Mouse (Mus musculus) intestine, embryonic 14.5 days (tissue): ENCODE measurements around the gene Vsig4. TPM values are rescaled to one million over a fixed set of nuclear protein-coding genes. Genes with fewer than 3 reads are reported as not detected.
"Not testable (repeated sequence)": the region's sequence is repeated elsewhere in the genome, so short reads cannot be mapped to it uniquely, and the experiment has no call there.

Experiments used
- ATAC-seq: fragments of 200-750 bp; cut with Nextera tagmentation; replicated peaks from 2 replicates; pipeline ENCODE4 v1.8.0; 2017; ENCODE audit warnings: low read depth, moderate number of reproducible peaks, moderate TSS enrichment, moderate library complexity; ENCODE audit not compliant: low FRiP score, low TSS enrichment
- DNase-seq: peaks from one replicate; pipeline ENCODE4 v3.0.0-alpha.2; 2018; ENCODE audit warnings: low spot score
- H3K27ac ChIP-seq: fragments of 300-500 bp; sonication (generic); 2 replicates; pipeline ENCODE4 v1.5.1; 2014; ENCODE audit warnings: low read depth, mild to moderate bottlenecking, control low read depth
- H3K27me3 ChIP-seq: fragments of 300-500 bp; sonication (generic); replicated peaks from 2 replicates; pipeline ENCODE4 v1.6.1; 2014; ENCODE audit warnings: low read length, control low read depth; ENCODE audit not compliant: control insufficient read depth, insufficient read depth
- H3K36me3 ChIP-seq: fragments of 300-500 bp; sonication (generic); 2 replicates; pipeline ENCODE4 v1.6.1; 2014; ENCODE audit warnings: low read length, control low read depth; ENCODE audit not compliant: control insufficient read depth, insufficient read depth
- H3K4me1 ChIP-seq: fragments of 300-500 bp; sonication (generic); replicated peaks from 2 replicates; pipeline ENCODE4 v1.6.1; 2014; ENCODE audit warnings: low read length, control low read depth, mixed read lengths; ENCODE audit not compliant: control insufficient read depth, insufficient read depth
- H3K4me2 ChIP-seq: fragments of 300-500 bp; sonication (generic); 2 replicates; pipeline ENCODE4 v1.6.1; 2014; ENCODE audit warnings: low read length
- H3K4me3 ChIP-seq: fragments of 300-500 bp; sonication (generic); 2 replicates; pipeline ENCODE4 v1.5.1; 2014; ENCODE audit warnings: low read depth, low read length, control low read depth, mixed read lengths
- H3K9ac ChIP-seq: fragments of 300-500 bp; sonication (generic); 2 replicates; pipeline ENCODE4 v1.6.1; 2014; ENCODE audit warnings: mild to moderate bottlenecking, low read length
- H3K9me3 ChIP-seq: fragments of 300-500 bp; sonication (generic); 2 replicates; pipeline ENCODE4 v1.6.1; 2016; ENCODE audit warnings: low read length, control low read depth; ENCODE audit not compliant: control insufficient read depth
- WGBS: fragments of 180-500 bp; shearing (Covaris S2); extraction: QIAGEN DNeasy Blood & Tissue Kit; methylation state at CpG from one replicate; pipeline ENCODE4 v1.1.7; 2014; 5-methylcytosine and 5-hydroxymethylcytosine counted together
- microRNA counts: library from miRNA; unstranded; fragments of <30 nt; microRNA quantifications from one replicate; lab custom pipeline; 2016
- microRNA-seq: library from miRNA; unstranded; fragments of <30 nt; microRNA quantifications from one replicate; pipeline ENCODE4, GENCODE M21; 2016
- polyA plus RNA-seq: library from polyadenylated mRNA; unstranded; fragments of >200 nt; fragmentation: Nextera tagmentation; extraction: Ambion mirVana; gene quantifications from 2 replicates; pipeline ENCODE4 v1.2.1, GENCODE M21; 2014

Gene Vsig4
- polyA plus RNA-seq, 1 experiment from 2014 or later: not detected

- Histone ChIP-seq H3K27me3 (no peaks in the 10 kb centered on the region), H3K4me3 (no peak overlapping the region), H3K4me2 (no peak overlapping the region), H3K27ac (no peak overlapping the region), H3K9ac (no peak overlapping the region), H3K9me3 (no peaks in the 10 kb centered on the region), H3K4me1 (no peaks in the 10 kb centered on the region), H3K36me3 (no peaks in the 10 kb centered on the region)
- DNase-seq: no peak
- 81% methylated on average over 6 of the region's 6 CpGs for WGBS
- no peak for ATAC-seq
Measured at GRCm38 (mm10) chrX:96224210-96224609, 69.0 kb downstream of the Vsig4 start.

GRCm38 (mm10) chrX:96218088-96218487, 75.2 kb downstream of the Vsig4 start:
- Histone ChIP-seq H3K27me3 (no peaks in the 10 kb centered on the region), H3K36me3 (no peaks in the 10 kb centered on the region), H3K4me2 (no peak overlapping the region), H3K4me3 (no peak overlapping the region), H3K9ac (no peak overlapping the region), H3K9me3 (no peaks in the 10 kb centered on the region), H3K27ac (no peak overlapping the region), H3K4me1 (no peaks in the 10 kb centered on the region)
- DNase-seq (no peak), ATAC-seq (no peak)
- WGBS: 65% methylated on average over 1 of the region's 1 CpGs

- Histone ChIP-seq H3K9ac (no peak overlapping the region), H3K4me2 (no peak overlapping the region), H3K27me3 (no peaks in the 10 kb centered on the region), H3K9me3 (no peaks in the 10 kb centered on the region), H3K4me3 (no peak overlapping the region), H3K36me3 (no peaks in the 10 kb centered on the region), H3K27ac (no peak overlapping the region), H3K4me1 (no peaks in the 10 kb centered on the region)
- DNase-seq: no peak
- no peak for ATAC-seq
- WGBS: 30% methylated on average over 1 of the region's 1 CpGs
Measured at GRCm38 (mm10) chrX:96206872-96207271, 86.4 kb downstream of the Vsig4 start.

- not testable (repeated sequence) for H3K36me3 ChIP-seq, H3K27me3 ChIP-seq, ATAC-seq, H3K4me2 ChIP-seq, H3K4me3 ChIP-seq, H3K9me3 ChIP-seq, H3K4me1 ChIP-seq, H3K27ac ChIP-seq, H3K9ac ChIP-seq, DNase-seq
- WGBS: 82% methylated on average over 3 of the region's 3 CpGs
Measured at GRCm38 (mm10) chrX:96205143-96205542, 88.1 kb downstream of the Vsig4 start.

MicroRNAs within 50 kb of the gene (microRNA counts, 519-probe panel; counts per million panel counts)
- 3,789 counts per million, percentile 54 among the panel's probes with 10 or more counts for microRNA mmu-miR-223 (lab: Ali Mortazavi, UCI)

Small RNAs within 50 kb of the gene (microRNA-seq; reads per million reads assigned to microRNA genes)
- gene Mir223: 485 reads per million, percentile 72 among the genes with 10 or more reads in this experiment

Other genes with a start within 250 kb of the Vsig4 start
- gene Msn, start 197.4 kb downstream of the Vsig4 start, polyA plus RNA-seq: 80.4 and 87.9 TPM in 2 replicates
- 25.8 and 31.4 TPM in 2 replicates for gene Heph, start 161.9 kb upstream of the Vsig4 start, polyA plus RNA-seq
- gene Hsf3, start 162.9 kb upstream of the Vsig4 start, polyA plus RNA-seq: 0.31 TPM in 2 replicates